Mouse (Mus musculus) liver, adult (tissue): Measurements from ENCODE around the gene Prps1l3.

Source experiments
- GATA4 ChIP-seq: IDR thresholded peaks from 2 replicates; pipeline ENCODE4 v1.6.1; 2014; ENCODE audit warnings: mild to moderate bottlenecking, low read length; ENCODE audit not compliant: insufficient replicate concordance

Prps1l3 gene

DNA sequence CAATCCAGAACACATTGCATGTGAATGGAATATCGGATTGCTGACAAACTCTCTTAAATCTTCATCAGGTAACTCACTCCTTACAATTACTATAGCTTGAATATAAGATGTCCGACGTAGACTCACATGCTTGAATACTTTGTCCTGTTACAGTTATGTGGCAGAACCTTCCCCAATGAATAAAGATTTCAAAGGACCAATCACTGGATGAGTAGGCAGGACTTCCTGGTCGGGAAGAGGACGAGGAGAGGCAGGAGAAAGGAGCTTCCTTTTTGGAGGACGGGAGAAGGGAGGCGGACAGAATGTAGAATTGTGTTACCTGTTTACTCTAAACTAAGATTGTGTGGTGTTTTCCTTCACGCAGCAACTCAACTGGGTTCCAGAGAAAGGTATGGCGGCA lies 3.8 kb upstream of the Prps1l3 start:
- no peak for TF ChIP-seq GATA4

DNA sequence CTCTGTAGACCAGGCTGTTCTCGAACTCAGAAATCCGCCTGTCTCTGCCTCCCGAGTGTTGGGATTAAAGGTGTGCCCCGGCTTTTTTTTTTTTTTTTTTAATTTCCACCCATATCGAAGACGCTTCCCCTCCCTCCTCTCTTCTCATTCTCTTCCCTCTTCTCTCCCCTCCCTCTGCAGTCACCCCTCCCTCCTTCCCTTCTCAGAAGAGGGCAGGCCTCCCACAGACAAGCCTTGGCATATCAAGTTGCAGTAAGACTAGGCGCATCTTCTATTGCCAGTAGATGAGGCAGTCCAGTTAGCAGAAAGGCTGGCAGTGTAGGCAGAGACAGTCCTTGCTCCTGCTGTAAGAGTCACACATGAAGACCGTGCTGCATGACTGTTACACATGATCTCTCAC lies 2.4 kb upstream of the Prps1l3 start:
- TF ChIP-seq GATA4 = no peak

DNA sequence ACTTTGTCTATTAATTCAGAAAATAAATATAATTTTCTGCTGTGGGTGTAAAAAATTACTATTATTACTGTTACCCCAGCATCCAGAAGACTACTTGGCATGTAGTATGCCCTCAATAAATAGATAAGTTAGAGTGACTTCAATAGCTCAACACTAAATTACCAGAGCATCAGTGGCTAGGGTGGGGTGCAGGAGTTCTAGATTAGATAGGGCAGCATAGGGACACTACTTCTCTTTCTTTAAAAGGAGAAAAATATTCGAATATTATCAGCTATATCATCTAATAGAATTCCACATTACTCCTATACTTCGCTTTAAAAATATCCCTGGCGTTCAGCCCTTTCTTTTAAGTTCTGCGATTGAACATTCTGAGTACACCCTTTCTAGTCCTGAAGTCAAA lies 509 bp upstream of the Prps1l3 start:
- no peak for TF ChIP-seq GATA4

DNA sequence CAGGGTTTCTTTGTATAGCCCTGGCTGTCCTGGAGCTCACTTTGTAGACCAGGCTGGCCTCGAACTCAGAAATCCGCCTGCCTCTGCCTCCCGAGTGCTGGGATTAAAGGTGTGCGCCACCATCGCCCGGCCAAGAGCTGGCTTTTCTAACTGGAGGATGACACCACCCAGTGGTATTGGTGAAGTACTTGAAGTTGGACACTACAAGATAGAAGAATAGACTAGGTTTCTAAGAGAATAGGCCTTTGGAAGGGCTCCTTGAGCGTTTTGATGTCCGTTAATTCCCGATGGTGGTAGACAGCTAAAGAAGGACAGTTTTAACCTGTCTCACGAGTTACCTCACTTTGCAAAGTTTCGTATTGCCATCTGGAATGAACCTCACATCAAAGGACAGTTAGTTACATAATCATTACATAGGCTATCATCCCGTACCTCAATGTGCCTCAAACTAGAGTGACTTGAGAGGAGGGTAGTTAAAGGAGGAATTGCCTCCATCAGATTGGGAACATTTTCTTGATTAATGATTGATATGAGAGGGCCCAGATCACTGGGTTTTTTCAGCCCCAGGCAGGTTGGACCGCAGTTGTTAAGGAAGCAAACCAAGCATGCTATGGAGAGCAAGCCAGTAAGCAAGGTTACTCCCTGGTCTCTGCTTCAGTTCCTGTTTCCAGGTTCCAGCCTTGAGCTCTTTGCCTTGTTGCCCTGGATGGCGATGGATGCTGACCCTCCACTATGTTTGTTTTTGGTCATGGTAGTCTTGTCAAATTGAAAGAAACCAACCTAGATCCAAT lies 1.1 kb downstream of the Prps1l3 start:
- TF ChIP-seq GATA4 = no peak

DNA sequence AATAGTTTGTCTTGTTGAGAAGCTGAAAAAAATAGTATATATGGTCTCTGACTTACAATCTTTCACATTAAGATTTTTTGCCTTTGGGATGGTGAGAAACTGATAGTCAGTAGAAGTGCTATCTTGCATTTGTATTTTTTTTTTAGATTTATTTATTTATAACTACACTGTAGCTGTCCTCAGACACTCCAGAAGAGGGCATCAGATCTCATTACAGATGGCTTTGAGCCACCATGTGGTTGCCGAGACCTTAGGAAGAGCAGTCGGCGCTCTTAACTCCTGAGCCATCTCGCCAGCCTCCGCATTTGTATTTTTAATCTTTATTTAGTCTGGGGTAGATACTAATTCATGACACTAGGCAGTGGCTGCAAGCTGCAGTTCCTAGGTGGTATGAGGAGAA lies 3.2 kb downstream of the Prps1l3 start:
- TF ChIP-seq GATA4 = no peak

GRCm38 (mm10) chr12:57243671-57244495 lies 13.7 kb downstream of the Prps1l3 start:
- no peak for TF ChIP-seq GATA4

- TF ChIP-seq GATA4 = no peak
Observed at GRCm38 (mm10) chr12:57258572-57258971, 28.4 kb downstream of the Prps1l3 start.

- TF ChIP-seq GATA4 = no peak
Observed at GRCm38 (mm10) chr12:57275456-57275855, 45.2 kb downstream of the Prps1l3 start.

- no peak for TF ChIP-seq GATA4
Observed at GRCm38 (mm10) chr12:57281155-57282114, 51.2 kb downstream of the Prps1l3 start.

DNA sequence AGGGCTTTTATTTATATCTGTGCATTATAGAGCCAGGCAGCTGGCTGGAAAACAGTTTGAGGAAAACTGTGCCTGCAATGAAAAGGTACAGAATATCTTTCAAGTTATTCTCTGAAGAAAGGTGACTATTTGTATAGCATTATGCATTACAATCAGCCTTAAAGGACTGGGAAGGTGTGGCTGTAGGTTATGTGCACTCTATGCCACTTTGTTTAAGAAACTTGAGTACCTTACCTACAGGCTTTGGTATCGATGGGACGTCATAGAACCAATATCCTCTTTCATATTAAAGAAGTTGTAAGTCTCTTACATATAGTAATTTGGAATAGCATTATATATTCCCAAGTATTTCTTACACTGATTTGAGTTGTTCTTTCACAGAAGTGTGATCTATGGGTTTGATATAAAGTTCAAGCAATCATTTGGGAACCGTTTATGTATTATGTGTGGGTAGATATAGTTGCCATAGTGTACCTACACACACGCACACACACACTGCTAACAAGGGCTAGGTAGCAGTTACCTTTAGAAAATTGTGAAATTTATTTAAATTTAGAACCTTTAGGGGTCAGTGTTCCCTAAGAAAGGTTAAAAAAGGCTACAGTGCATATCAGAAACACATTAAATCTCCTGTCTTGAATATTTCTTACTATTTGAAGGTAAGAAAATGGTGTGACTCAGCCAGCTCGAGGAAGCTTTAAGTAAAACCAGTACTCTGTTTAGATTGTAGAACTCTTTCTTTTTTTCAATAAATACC lies 55.3 kb downstream of the Prps1l3 start:
- TF ChIP-seq GATA4 = no peak
